Mouse (Mus musculus): ENCODE measurements around the gene Trp53i13.

DNA sequence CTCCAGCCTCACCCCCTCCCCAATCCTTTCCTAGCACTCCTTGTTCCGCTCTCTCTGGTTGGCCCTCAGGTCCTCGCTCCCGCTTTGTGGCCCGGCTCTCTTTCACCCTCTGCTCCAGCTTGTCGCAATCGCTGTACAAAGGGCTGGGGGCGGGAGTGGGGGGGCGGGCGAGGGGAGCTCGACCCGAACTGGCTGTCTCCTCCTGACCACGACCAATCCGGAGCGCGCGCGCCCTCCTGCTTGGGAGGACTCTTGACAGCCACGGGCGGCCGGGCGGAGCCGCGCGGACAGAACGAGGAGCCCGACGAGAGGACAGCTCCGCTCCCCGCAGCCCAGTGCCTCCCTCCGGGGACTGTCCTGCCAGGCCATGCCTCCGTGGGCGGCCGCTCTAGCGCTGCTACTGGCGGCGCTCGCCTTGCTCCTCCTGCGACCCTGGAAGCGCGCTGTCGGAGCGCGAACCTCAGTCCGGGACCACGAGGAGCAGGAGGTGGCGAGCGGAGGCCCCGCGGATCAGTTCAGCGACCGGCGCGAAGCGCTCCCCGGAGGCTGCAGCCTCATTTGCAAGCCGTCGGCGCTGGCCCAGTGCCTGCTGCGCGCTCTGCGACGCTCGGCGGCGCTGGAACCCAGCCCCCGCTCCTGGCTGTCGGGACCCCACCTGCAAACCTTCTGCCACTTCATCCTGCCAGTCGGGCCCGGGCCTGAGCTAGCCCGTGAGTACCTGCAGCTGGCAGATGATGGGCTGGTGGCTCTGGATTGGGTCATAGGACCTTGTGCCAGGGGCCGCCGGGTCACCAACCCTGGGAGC lies 746 bp downstream of the Trp53i13 start, which contains the start of gene Abhd15:
- TF ChIP-seq CTCF (IDR thresholded peaks at IDR 0.05; ENCODE audit: borderline replicate concordance, extremely low read depth, insufficient read depth, insufficient read length) (no peak), POLR2A (IDR thresholded peaks at IDR 0.05; ENCODE audit: borderline replicate concordance, extremely low read depth, insufficient read depth, insufficient read length, poor library complexity, severe bottlenecking) (no peak)
